Mouse (Mus musculus) hindbrain, embryonic 14.5 days (tissue): ENCODE measurements at regions not wholly inside any gene's neighbourhood (a gene's known extent, or its start where the extent isn't known, plus 50 kb on each side); places are given as distances from the start of the nearest gene placed in this dataset.

ENCODE experiments used
- ATAC-seq: fragments of 200-750 bp; cut with Nextera tagmentation; 2 replicates; pipeline ENCODE4 v1.8.0; 2017; ENCODE audit warnings: moderate number of reproducible peaks, mild to moderate bottlenecking, moderate TSS enrichment, moderate library complexity; ENCODE audit not compliant: low FRiP score
- DNase-seq: peaks from one replicate; pipeline ENCODE4 v3.0.0-alpha.2; 2015; ENCODE audit warnings: low spot score
- H3K27ac ChIP-seq: fragments of 300-500 bp; sonication (generic); 2 replicates; pipeline ENCODE4 v1.5.1; 2014; ENCODE audit warnings: mild to moderate bottlenecking, moderate library complexity
- H3K27me3 ChIP-seq: fragments of 300-500 bp; sonication (generic); 2 replicates; pipeline ENCODE4 v1.6.1; 2014; ENCODE audit warnings: mild to moderate bottlenecking, low read length, mixed read lengths; ENCODE audit not compliant: control insufficient read depth, insufficient read depth
- H3K36me3 ChIP-seq: fragments of 300-500 bp; sonication (generic); replicated peaks from 2 replicates; pipeline ENCODE4 v1.6.1; 2014; ENCODE audit not compliant: control insufficient read depth, insufficient read depth
- H3K4me1 ChIP-seq: fragments of 300-500 bp; sonication (generic); replicated peaks from 2 replicates; pipeline ENCODE4 v1.6.1; 2014; ENCODE audit warnings: antibody characterized with exemption, low read length, mixed read lengths; ENCODE audit not compliant: control insufficient read depth, insufficient read depth
- H3K4me2 ChIP-seq: fragments of 300-500 bp; sonication (generic); replicated peaks from 2 replicates; pipeline ENCODE4 v1.6.1; 2014; ENCODE audit warnings: mild to moderate bottlenecking, moderate library complexity
- H3K4me3 ChIP-seq: fragments of 300-500 bp; sonication (generic); replicated peaks from 2 replicates; pipeline ENCODE4 v1.5.1; 2014; ENCODE audit warnings: mild to moderate bottlenecking, low read length
- H3K9ac ChIP-seq: fragments of 300-500 bp; sonication (generic); 2 replicates; pipeline ENCODE4 v1.6.1; 2014
- H3K9me3 ChIP-seq: fragments of 300-500 bp; sonication (generic); 2 replicates; pipeline ENCODE4 v1.6.1; 2016; ENCODE audit warnings: low read length; ENCODE audit not compliant: control insufficient read depth
- WGBS: fragments of 180-500 bp; shearing (Covaris S2); extraction: QIAGEN DNeasy Blood & Tissue Kit; methylation state at CpG from one replicate; pipeline ENCODE4 v1.1.7; 2014; 5-methylcytosine and 5-hydroxymethylcytosine counted together

DNA sequence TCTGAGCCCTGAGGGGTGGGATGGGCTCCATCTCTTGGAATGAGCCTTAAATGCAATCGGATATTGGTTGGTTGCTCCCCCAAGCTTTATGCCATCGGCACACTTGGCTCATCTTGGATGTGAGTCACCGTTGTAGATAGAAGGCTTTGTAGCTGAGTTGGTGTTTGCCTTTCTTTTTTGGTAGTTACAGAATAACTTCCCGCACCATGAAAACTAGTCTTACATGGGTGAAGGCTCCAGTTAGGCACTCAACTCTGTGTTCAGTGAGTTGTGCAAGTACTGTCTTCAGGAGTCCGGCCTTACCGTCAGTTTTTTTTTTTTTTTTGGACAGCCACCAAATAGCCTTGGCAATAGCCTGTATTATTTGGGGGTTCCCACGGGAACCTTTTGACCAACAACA, 170.3 kb downstream of the Snx10 start:
- Histone ChIP-seq H3K27me3 (no peaks in the 10 kb centered on the region), H3K4me3 (no peak overlapping the region), H3K9ac (no peak overlapping the region), H3K9me3 (no peaks in the 10 kb centered on the region), H3K36me3 (no peaks in the 10 kb centered on the region), H3K4me1 (no peaks in the 10 kb centered on the region), H3K27ac (no peak overlapping the region), H3K4me2 (no peak overlapping the region)
- WGBS = 80% methylated on average over 7 of the region's 7 CpGs
- no peak for ATAC-seq
- DNase-seq = no peak

DNA sequence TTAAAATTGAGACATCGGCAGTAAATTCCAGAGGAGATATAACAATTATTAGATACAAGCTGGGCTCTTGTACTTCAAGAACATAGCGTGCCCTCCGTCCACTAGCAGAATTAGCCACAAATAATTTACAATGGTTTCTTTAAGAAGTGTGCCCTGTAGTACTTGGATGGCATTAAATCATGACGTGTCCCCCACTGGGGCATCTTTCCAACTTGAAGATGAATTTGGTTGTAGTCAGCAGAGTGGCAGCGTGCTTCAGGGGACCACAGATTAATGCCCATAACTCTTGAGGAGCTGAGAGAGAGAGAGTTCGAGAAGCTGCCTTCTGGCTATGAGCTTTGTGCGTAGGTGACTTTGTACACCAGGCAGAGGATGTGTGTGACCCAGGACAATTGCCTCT, 172.7 kb downstream of the Snx10 start:
- no peak overlapping the region for H3K4me2 ChIP-seq
- WGBS = 68% methylated on average over 7 of the region's 7 CpGs

DNA sequence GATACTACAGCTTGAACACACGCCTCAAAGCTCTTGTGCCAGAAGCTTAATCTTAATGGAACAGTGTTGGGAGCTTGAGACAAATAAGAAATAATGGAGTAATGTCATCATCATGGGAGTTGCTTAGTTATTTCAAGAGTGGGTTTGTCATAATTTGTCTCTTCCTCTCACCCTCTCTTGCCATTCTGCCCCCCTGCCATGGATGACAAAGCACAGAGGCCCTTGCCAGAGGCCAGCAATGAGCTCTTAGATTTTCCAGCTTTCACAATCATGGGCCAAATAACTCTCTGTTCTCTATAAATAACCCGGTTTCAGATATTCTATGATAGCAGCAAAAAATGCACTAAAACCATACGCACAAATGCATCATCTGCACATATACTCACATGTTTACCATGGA, 174.1 kb downstream of the Snx10 start:
- Histone ChIP-seq H3K9me3 (no peaks in the 10 kb centered on the region), H3K4me2 (no peak overlapping the region), H3K4me1 (no peaks in the 10 kb centered on the region), H3K27ac (no peak overlapping the region), H3K9ac (no peak overlapping the region), H3K4me3 (no peak overlapping the region), H3K27me3 (no peaks in the 10 kb centered on the region), H3K36me3 (no peaks in the 10 kb centered on the region)
- DNase-seq (no peak), ATAC-seq (no peak)
- WGBS = 89% methylated on average over 3 of the region's 3 CpGs

More for the DNA sequence above, 172.7 kb downstream of the Snx10 start:
- DNase-seq (no peak), ATAC-seq (no peak)
- Histone ChIP-seq H3K36me3 (no peaks in the 10 kb centered on the region), H3K4me3 (no peak overlapping the region), H3K27ac (no peak overlapping the region), H3K9me3 (no peaks in the 10 kb centered on the region), H3K9ac (no peak overlapping the region), H3K4me1 (no peaks in the 10 kb centered on the region), H3K27me3 (no peaks in the 10 kb centered on the region)

DNA sequence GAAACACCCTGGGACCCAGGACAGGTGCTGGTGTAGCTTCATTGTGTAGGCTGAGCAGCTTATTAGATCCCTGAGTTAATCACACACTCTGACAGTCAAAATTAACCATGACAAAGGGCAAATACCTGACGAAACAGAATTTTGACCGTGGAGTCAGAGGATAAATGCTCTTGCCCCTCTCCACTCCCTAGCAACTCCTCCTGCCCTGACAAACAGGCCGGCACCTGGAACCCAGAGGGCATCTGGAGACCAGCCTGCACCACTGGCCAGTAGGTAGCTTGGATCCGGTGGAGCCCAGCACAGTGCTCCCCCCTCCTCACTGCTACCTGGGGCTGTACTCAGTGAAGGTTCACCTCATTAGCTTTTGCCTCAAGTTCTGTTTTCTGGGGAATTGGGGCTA, 174.5 kb downstream of the Snx10 start:
- Histone ChIP-seq H3K36me3 (no peaks in the 10 kb centered on the region), H3K27ac (no peak overlapping the region), H3K4me1 (peaks cover 3% of the 10 kb centered on the region; the same call in 1 of the 2 replicates), H3K9ac (no peak overlapping the region), H3K4me3 (no peak overlapping the region), H3K9me3 (no peaks in the 10 kb centered on the region), H3K4me2 (no peak overlapping the region), H3K27me3 (no peaks in the 10 kb centered on the region)
- ATAC-seq = no peak
- WGBS = 65% methylated on average over 4 of the region's 4 CpGs
- no peak for DNase-seq

DNA sequence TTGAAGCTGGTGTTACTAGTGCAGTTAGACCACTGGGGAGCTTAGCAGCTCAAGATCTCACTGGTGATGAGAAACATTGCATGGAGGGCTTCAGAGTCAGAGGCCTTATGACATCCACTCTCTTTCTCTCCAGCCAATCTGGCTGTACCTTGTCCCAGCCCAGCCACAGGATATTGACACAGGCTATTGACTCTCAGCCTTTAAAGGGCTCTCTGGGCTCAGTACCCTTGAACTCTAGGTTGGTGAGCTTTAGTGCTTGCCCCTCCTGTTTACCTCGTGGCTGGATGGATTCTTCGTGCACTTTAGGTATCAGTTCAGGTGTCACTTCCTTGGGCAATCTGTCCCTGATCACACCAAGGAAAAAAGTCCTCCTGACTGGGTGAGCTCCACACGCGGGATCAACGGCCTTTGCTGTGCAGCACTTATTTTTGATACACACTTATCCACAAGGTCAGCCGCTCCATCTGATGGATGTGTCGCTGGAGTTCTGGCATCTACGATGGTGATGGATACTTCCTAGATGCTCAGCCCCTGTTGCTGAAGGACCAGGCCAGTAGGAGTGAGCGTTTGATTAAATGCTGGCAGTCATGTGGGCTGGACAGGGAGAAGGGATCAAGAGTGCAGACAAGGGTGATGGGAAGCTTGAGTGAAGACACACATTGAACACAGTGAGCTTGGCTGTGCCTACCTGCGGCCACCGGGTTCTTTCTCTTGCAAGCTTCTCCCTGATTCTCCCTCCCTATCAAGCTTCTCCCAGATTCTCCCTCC, 177.7 kb downstream of the Snx10 start:
- H3K4me2 ChIP-seq = no peak overlapping the region
- H3K9ac ChIP-seq = no peak overlapping the region
- H3K36me3 ChIP-seq = no peaks in the 10 kb centered on the region
- DNase-seq (no peak), ATAC-seq (no peak)
- no peak overlapping the region for H3K4me3 ChIP-seq
- no peak overlapping the region for H3K27ac ChIP-seq
- peaks cover 3% of the 10 kb centered on the region; the same call in 1 of the 2 replicates for H3K4me1 ChIP-seq
- 94% methylated on average over 11 of the region's 11 CpGs for WGBS
- H3K27me3 ChIP-seq = no peaks in the 10 kb centered on the region
- H3K9me3 ChIP-seq = no peaks in the 10 kb centered on the region

DNA sequence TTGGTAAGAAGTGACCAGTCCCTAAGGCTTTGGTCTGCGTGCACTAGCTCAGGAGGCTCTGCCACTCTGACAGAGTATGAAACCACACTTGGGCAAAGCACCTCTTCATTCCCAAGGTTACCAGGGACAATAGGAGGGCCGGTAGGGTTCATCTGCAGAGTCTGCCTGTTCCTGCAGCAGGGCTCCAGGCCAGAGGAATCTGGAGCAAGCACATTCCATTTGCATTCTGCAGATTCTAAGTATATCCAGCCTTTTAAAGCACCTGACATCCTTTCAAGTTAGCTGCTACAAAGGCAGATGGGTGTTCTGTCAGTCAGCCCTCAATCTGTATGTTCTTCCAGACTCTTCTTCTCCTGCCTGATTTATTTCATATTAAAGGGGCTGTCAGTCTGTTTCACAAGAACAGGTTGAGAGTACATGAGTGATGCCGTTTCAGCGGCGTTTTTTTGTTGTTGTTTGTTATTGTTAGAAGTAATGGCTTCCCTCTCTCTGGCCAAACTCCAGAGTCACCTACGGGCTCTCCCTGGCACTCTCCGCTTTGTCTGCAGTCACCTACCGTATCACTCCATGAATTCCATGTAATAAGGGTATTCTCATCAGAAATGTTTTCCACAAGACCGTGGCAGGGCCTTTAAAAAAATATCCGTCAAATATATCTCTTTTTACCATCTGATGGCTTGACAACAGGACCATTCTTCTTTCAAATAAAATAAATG, 178.9 kb downstream of the Snx10 start:
- ATAC-seq (no peak), DNase-seq (no peak)
- no peak overlapping the region for H3K9ac ChIP-seq
- no peak overlapping the region for H3K4me3 ChIP-seq
- no peak overlapping the region for H3K4me2 ChIP-seq
- 67% methylated on average over 10 of the region's 10 CpGs for WGBS
- H3K36me3 ChIP-seq = no peaks in the 10 kb centered on the region
- peaks cover 3% of the 10 kb centered on the region; the same call in 1 of the 2 replicates for H3K4me1 ChIP-seq
- no peaks in the 10 kb centered on the region for H3K27me3 ChIP-seq
- no peaks in the 10 kb centered on the region for H3K9me3 ChIP-seq
- H3K27ac ChIP-seq = 0 out of 2 replicates have a peak overlapping the region, but pooled peaks have one; percentile 17

DNA sequence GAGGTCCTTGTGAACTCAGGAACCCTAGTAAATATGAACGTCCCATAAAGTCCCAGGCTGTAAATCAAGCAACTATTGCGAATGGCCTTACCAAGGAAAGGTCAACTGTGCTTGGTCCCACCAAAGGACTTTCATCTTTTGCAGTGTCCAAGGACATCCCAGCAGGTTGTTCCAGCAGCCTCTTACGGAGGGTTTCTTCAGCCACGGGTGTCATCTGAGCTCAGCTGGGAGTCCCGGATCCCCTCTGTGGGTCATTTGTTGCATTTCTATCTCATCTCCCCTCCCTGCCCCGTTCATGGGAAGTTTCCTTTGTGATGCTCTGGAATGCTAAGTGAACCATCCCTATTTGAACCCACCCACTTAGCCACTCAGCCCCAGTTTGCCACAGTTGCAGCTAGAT, 184.3 kb downstream of the Snx10 start:
- H3K4me3 ChIP-seq = no peak overlapping the region
- ATAC-seq (no peak), DNase-seq (no peak)
- peak overlapping the region; percentile 78 for H3K27ac ChIP-seq
- no peak overlapping the region for H3K4me2 ChIP-seq
- H3K4me1 ChIP-seq = peaks cover 24% of the 10 kb centered on the region
- WGBS = 23% methylated on average over 6 of the region's 6 CpGs
- no peaks in the 10 kb centered on the region for H3K36me3 ChIP-seq
- no peaks in the 10 kb centered on the region for H3K9me3 ChIP-seq
- no peak overlapping the region for H3K9ac ChIP-seq
- H3K27me3 ChIP-seq = no peaks in the 10 kb centered on the region

DNA sequence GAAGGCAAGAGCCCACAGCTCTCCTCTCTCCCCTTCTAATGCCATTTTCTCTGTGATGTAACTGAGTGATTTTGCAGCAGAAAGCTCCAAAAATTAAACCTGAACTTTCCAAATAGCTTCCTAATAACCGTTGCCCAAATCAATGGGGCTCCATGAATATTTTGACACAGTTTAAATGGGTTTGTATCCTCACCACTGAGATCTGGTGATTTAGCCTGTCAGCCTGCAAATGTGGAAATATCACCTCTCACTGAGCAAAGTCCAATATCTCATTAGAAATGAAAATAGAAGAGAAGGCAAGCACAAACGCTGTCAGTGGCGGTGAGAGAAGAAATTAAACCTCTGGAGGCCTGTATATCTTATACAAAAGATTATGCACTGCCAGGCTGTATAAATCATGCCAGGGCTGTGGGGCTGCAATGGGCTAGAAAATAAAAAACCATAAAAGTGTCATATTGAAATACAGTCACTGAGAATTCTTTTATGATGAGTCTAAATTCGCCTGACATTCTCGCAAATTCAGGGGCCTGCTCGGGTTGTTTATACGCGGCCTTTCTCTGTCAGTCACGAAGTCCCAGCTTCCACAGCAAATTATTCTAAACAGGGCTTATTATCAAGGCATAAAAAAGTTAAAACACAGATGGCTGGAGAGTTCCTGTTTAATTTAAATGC, 185.1 kb downstream of the Snx10 start:
- no peaks in the 10 kb centered on the region for H3K27me3 ChIP-seq
- no peak overlapping the region for H3K4me3 ChIP-seq
- 39% methylated on average over 9 of the region's 9 CpGs for WGBS
- no peak overlapping the region for H3K9ac ChIP-seq
- H3K4me1 ChIP-seq = peaks cover 23% of the 10 kb centered on the region
- no peaks in the 10 kb centered on the region for H3K9me3 ChIP-seq
- H3K27ac ChIP-seq = peak overlapping the region; percentile 78
- no peak overlapping the region for H3K4me2 ChIP-seq
- DNase-seq = no peak
- no peaks in the 10 kb centered on the region for H3K36me3 ChIP-seq
- ATAC-seq = no peak

DNA sequence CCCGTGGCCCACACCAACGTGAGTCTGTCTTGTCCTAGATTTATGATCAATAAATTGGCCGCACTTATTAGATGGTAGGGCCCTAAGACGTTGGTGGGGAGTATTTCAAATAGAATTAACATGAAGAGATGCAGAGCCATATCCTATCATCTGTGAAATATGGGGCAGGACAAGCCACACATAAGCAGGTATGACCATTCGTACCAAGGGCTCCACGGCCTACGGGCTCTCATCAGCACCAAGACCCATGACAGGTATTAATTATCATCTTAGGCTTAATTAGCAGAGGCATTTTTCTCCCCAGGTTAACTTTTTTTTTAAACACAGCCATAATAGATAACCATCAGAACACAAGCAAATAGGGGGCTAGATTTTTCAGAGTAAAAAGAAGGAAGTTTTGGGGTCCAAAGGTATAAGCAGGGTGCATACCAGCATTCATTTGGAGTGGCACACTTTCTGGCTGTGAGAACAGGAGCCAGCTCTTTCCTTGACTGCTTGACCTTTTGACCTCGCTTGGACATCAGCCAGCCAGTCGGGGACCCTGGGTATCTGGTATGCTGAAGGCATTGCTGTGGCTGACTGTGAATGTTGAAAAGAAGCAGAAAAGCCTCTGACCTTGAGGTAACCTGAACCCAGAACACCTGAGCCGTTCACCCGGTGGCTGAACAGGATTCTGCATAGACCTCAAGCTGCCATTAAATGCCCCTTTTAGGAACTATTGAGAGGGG, 185.8 kb downstream of the Snx10 start:
- ATAC-seq = no peak
- peak overlapping the region; percentile 78 for H3K27ac ChIP-seq
- H3K9ac ChIP-seq = no peak overlapping the region
- H3K4me1 ChIP-seq = peaks cover 23% of the 10 kb centered on the region
- no peaks in the 10 kb centered on the region for H3K27me3 ChIP-seq
- WGBS = 37% methylated on average over 11 of the region's 11 CpGs
- H3K36me3 ChIP-seq = no peaks in the 10 kb centered on the region
- no peaks in the 10 kb centered on the region for H3K9me3 ChIP-seq
- H3K4me3 ChIP-seq = no peak overlapping the region
- DNase-seq = no peak
- H3K4me2 ChIP-seq = no peak overlapping the region
